Mouse (Mus musculus): ENCODE measurements around the gene Tardbp. TPM values are rescaled to one million over a fixed set of nuclear protein-coding genes. Genes with fewer than 3 reads are reported as not detected.
A peak's percentile ranks its signal among the peaks of the same experiment; 100 is the strongest.

The Tardbp gene
- total RNA-seq, 2 experiments from 2014 or later, result 136 to 161 TPM

DNA sequence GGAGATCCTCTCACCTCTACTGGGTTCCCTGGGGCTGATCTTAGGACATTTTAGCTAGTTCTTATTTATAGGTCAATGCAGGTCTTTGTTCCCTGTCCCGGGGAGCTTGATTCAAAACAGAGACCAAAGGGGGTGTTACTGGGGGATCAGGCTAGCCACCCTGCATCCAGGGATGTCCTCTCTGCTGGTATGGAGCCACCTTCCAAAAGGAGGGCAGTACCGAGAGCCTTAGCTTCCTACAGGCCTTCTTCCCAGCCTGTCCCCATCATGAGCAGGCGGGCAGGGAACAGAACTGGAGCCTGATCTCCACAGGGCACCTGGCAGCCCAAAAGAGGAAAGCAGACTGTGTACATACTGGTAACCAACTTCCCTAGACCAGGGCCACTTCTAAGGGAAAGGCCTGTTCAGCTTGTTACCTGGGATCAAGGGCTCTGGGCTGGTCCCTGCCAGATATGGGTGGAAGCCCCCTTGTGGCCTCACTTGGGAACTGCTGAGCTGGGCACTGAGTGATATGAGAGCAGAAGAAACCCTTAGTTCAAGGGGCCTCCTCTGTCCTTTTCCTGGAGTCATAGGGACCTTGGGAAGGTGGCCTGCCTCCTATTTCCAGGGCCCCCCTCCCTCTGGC, 22.2 kb downstream of the Tardbp start:
- intact Hi-C loops (cut with DNase I), result loop anchor here (5.0 kb wide), 1 partner anchor 437 kb away; no protein-coding TSS in a partner anchor
- DNase-seq, result peak; percentile 50 to 76

DNA sequence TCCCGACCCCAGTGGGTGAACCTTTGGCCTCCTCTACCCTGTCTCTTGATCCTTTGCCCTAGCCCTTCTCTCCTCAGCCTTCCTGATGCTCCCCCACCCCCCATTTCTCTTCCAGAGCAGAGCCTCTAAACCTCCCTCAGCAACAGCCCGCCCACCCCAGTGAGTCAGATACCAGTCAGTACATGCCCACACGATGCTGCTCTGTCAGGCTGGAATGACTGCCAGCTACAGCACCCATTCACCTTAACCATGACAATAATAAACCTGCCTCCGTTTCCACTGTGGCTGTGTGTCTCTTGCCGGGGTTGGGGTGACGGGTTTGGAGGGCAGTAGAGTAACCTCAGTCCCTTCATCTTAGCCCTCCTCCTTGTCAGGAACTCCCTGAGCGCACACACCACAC, 22.7 kb downstream of the Tardbp start:
- intact Hi-C loops (cut with DNase I), result no loop called here
- no peak for DNase-seq

DNA sequence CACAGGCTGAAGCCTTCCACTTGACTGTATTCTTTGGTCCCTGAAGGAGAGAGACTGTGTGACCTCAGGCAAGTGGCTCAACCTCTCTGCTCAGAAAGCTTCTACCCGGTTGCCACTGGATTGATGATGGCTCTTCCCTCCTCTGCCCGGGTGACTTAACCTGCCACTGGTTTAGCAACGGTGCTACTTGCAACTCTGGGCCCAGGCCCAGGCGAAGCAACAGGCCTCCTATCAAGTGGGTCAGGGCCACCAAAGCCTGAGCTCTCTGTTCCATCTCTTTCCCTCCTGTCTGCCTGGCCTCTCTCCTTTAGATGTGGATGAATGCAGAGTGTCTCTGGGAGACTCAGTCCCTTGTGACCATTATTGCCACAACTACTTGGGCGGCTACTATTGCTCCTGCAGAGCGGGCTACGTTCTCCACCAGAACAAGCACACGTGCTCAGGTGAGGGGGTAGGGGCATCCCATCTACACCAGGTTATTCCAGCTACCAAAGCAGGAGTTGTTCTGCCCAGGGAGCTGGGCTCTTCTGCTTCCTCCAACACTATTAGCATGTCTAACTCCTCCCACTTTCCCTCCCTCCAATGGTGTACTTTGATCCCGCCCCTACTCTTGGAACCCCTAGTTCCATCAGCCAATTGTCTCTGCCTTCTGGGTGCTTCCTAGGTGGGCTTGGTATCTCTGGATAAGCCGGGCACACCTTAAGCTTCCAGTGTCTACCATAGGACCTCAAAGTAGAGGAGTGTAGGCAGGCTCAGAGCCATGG, 23.3 kb downstream of the Tardbp start:
- no peak for DNase-seq
- intact Hi-C loops (cut with DNase I), result no loop called here

DNA sequence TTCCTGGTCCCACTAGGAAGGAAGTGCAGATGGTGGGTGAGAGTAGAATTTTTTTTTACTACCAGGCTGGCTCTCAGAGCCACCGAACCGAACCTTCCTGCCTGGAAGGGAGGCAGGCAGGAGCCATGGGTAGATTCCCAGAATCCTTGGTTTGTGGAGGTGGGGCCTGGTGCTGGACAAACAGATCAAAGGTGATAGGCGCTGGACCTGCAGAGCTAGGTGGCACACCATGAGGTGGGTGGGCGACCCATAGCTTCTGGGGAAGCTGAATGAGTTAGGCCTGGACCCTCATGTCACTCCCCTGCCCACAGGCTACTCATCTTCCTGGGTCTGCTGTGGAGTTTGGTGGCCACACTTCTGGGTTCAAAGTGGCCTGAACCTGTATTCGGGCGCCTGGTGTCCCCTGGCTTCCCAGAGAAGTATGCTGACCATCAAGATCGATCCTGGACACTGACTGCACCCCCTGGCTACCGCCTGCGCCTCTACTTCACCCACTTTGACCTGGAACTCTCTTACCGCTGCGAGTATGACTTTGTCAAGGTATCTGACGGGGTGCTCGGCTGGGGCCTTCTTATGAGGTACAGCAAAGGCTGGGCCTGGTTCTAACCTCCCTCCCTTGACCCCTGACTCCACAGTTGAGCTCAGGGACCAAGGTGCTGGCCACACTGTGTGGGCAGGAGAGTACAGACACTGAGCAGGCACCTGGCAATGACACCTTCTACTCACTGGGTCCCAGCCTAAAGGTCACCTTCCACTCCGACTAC, 24.3 kb downstream of the Tardbp start, which contains the start of gene Masp2:
TSS of gene Masp2 (plus strand) at position 198 of the 764 bp plus-strand sequence.
- intact Hi-C loops (cut with DNase I), result no loop called here
- no peak for DNase-seq

DNA sequence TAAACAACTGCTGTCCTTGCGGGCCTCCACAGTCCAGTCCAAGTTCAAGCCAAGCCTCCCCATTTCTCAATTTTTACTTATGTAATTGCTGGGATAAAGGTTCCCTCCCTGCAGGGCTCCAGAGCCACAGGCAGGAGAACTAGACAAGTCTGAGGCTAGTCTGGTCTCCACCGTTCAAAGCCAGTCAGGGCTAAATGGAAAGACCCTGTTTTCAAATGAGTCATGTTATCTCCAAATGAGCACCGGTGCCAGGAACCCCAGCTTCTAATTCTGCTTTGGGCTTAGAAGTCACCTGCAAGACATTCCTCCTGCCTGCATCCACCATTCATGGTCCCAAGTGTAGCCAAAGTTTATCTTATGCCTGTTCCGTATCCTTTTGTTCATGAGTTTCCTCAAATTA, 24.9 kb downstream of the Tardbp start:
- no peak for DNase-seq
- intact Hi-C loops (cut with DNase I), result no loop called here

DNA sequence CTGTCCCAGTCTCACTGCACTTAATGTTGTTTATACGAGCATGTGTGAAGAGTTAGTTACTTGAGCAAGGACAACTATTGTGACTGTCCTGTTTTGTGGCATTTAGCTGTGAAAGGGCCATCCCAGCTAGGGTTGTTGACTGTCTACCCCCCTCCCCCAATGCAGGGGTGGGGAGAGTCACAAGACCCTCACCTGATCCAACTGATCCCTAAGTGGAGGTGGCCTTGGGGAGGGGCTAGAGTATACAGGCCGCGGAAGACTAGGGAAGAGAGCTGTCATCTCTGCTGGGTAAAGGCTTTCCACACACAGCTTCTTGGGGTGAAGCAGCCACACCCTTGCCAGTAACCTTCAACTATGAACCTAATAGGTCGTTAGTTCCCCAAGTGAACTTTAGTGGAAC, 26.5 kb downstream of the Tardbp start:
- intact Hi-C loops (cut with DNase I), result no loop called here
- DNase-seq, result no peak

DNA sequence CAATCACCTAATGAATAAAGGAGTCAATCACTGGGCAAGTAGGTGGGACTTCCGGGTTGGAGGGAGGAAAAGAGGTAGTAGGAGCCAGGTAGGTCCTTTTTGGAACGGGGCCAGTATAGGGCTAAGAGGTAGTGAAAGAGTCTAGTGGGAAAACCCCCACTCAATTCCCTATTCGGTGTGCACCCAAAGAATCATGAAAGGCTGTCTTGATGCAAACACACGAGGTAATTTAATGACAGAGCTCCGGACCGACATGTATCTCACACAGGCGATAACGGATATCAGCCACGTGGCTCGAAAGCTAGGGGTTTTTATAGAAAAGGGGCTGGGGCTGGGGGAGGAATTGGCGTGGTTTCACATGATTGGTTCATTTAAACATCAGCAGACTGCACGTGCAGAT, 28.0 kb downstream of the Tardbp start:
- DNase-seq, result no peak

DNA sequence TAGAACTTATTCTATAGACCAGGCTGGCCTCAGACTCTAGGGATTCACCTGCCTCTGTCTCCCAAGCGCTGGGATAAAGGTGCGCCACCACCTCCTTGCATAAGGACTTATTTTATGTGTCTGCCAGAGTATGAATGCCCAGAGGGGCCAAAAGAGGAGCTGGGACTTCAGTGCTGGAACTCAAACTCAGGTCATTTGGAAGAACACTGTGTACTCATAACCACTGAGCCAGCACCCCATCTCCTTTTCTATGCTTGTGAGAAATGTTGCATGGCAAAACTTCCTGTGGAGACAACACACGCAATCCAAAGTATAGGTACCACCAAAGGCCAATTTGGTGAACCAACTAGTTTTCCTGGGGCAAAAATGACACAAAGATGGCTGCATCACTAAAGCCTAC, 30.1 kb downstream of the Tardbp start:
- intact Hi-C loops (cut with DNase I), result no loop called here
- no peak for DNase-seq

More for the DNA sequence above, 28.0 kb downstream of the Tardbp start:
- intact Hi-C loops (cut with DNase I), result no loop called here

DNA sequence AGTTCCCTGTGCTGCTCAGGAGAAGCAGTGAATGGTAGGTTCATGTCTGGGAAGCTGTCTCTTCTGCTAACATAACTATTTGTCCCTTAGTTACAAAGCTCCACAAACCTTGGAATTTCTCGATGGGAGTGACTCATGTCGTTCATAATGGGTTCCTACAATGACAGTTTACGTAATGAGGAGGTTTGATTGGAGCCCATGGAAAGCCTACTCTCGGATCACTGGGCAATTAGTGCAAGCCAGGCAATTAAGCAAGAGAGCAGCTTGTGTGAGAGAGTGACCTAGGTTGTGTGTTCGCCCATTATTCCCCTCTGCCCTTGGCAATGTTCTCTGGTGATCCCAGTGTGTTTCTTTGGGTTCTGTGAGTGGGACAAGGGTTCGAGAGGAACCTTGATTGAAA, 30.9 kb downstream of the Tardbp start:
- intact Hi-C loops (cut with DNase I), result no loop called here
- DNase-seq, result no peak

DNA sequence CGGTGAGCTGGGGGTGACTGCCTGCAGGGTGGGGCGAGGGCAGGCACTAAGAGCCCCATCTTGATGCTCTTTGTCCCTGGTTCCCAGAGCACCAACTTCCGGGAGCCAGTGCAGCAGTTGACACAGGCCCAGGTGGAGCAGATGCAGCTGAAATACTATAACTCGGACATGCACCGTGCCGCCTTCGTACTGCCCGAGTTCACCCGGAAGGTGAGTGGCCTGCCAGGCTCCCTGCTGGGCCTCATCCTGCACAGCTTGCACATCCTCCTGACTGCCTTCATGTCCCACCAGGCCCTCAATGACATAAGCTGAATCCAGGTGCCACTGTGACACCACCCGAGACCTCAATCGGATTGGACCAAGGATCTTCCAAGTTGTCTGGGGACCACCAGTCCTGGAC, 32.8 kb downstream of the Tardbp start:
- no peak for DNase-seq
- intact Hi-C loops (cut with DNase I), result no loop called here

DNA sequence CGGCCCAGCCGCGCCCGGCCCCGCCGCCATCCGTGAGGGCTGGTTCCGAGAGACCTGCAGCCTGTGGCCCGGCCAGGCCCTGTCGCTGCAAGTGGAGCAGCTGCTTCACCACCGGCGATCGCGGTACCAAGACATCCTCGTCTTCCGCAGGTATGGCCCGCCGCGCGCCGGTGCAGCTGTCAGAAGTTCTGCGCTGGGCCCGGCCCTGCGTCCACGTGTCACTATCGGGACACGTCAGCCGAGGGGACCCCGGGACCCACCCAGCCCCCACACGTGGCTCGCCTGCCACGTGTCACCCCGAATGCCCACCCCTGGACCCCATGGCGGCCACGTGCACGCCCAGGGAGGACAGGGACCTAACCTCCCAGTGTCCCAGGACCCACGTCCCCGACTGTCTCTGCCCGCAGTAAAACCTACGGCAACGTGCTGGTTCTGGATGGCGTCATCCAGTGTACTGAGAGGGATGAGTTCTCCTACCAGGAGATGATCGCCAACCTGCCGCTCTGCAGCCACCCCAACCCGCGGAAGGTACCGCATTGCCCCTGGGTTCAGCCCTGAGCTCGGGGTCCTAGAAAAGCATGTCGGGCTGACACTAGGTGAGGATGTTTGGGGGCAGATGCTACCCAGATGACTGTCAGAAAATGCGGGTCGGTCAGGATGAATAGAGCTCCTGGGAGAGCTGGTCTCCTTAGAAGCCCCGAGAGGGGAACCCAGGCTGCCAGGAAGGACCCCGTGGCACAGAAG, 35.0 kb downstream of the Tardbp start:
- no peak for DNase-seq
- intact Hi-C loops (cut with DNase I), result no loop called here

DNA sequence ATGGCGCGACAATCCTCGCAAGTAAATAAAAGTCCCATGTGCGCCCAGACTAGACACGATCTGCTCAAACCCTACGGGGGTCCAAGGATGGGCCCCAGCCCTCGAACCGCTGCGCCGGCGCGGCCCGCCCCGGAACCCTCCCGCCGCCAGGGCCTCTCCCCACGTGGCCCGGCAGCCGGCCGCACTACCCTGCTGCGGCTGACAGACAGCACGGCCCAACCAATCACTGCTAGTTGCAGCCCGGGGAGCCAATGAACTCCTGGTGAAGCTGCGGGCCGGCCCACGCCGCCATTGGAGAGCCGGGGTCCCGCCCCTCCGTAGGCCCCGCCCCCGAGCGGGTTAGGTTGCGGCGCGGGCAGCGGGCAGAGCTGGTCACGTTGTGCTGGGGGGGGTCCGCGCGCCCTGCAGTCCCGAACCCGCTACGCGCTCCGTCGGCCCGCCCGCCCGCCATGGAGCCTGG, 35.6 kb downstream of the Tardbp start, which contains the start of gene Srm:
TSS of gene Srm (plus strand) at position 333 of the 460 bp plus-strand sequence.
- intact Hi-C loops (cut with DNase I), result no loop called here
- DNase-seq, result peak; percentile 98

DNA sequence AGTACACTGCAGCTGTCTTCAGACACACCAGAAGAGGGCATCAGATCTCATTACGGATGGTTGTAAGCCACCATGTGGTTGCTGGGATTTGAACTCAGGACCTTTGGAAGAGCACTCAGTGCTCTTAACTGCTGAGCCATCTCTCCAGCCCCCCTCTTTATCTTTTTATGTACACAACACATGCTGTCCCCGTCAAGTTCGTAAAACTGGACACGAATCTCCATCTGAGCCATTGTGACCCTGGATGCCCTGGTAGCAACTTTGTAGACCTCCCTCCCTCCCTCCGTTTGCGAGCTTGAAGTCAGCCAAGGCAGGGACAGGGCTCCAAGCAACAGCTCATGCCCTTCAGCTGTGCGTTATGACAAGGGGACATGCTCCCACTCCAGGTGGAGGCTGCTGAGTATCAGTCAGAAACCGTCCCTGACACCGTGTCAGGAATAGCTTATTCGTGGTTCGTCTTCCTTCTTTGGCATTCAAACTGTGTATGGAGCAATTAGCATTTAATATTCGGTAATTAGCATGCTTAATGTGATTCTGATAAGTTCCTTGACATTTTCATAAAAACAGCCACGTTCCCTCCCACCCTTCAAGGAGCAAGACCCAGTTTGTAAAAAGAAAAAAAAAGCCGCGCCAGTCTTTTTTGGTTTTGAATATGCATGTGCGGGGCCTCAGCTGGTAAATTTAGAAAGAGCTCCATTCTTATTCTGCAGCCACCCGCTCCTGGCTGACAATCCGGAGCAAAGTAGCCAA, 36.2 kb downstream of the Tardbp start:
- peak in 1 of 2 experiments; percentile 39 for DNase-seq
- intact Hi-C loops (cut with DNase I), result no loop called here

DNA sequence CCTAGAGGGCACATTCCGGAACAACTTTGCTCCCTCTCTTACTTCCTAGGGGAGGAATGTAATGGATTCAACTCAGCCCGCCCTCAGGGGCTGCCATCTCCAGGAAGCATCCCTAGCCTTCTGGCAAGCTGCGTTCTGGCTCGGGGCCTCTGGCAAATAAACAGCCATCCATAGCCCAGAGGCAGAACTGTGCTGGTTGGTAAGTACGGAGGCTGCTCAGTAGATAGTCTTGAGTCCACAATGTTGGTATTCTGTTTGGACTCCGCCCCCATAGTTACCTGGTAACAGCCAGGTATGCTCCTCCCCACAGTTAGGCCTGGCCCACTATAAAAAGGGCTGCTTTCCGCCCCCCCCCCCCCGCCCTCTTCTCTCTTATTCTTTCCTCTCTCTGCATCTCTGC, 37.3 kb downstream of the Tardbp start:
- DNase-seq, result no peak
- intact Hi-C loops (cut with DNase I), result no loop called here

DNA sequence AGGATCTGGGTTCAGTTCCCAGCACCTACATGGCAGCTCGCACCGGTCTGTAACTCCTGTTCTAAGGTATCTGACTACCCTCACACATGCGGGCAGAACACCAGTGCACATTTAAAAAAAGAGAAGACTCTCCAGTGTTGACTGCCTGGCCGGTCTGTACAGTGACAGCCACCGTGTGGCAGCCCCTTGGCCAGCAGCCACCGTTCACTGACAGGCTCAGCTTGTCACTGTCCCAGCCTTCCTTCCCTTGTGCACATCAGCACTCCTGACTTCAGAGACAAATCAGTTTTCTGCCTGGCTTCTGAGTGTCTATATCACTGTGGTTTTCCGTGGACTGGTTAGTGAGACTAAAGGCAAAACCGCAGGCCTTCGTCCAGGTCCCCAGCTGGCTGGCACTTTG, 38.0 kb downstream of the Tardbp start:
- peak; percentile 27 to 44 for DNase-seq
- intact Hi-C loops (cut with DNase I), result no loop called here

DNA sequence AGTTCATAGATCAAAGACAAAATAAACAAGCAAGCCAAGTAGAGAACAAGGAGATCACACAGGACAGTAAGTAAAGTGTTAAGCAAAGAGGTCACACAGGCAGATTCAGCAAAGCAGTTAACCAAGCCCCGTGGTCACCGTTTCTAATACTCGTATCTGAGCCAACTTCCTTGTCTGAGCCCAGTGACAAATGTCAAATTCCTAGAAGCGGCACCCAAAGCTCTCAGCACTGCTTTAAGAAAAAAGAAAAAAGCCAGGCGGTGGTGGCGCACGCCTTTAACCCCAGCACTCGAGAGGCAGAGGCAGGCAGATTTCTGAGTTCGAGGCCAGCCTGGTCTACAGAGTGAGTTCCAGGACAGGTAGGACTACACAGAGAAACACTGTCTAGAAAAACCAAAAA, 40.2 kb downstream of the Tardbp start:
- DNase-seq, result no peak
- intact Hi-C loops (cut with DNase I), result no loop called here

DNA sequence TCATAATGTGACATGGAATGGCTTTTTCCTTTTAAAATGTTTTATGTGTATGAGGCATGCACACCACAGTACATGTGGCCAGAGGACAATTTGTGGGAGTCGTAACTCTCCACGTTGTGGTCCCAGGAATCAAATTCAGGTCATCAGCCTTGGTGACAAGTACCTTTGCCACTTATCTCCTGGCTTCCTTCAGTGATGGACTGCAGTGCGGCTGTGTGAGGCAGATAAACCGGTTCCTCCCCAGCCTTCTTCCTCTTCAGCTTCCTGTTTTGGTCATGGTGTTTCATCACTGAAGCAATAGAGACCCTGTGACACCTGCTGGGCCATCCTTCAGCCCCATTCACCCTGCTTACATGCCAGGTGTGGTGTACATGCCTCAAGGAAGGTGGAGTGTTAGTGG, 43.6 kb downstream of the Tardbp start:
- intact Hi-C loops (cut with DNase I), result no loop called here
- no peak for DNase-seq

DNA sequence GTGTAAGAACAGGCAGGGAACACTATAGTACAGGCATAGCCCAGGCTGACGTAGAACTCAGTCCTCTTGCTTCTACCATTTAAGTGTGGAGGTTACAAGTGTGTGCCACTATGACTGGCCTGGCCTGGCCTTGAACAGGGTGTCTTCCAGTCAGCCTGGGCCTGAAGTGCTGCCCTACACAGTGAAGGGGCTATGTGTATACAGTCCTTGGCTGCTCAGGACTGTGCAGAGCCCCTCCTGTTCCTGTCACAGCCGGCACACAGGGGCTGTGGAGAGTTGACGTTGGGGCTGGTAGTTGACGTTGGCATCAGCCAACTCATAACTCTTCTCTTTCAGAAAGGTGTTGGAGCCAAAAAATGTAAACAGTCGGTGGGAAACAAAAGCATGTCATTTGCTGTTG, 45.4 kb downstream of the Tardbp start:
- DNase-seq, result no peak
- intact Hi-C loops (cut with DNase I), result no loop called here

DNA sequence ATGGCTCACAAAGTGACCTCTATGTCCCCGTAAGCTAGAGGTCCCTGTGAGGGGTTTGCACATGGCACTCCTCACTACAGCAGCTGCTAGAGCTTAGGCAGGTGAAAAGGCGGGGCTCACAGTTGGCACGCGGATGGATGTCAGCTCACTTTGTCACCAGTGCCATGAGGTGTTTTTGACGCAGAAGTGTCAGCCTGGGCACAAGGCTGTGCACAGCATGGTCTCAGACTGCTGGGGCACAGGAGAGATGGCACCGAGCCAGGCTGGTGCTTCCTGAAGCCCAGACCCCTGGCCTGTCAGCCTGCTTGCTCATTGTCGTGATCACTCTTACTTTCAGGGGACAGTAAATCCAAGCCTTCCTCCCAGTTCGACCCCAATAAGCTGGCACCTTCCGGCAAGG, 46.1 kb downstream of the Tardbp start:
- intact Hi-C loops (cut with DNase I), result no loop called here
- no peak for DNase-seq

DNA sequence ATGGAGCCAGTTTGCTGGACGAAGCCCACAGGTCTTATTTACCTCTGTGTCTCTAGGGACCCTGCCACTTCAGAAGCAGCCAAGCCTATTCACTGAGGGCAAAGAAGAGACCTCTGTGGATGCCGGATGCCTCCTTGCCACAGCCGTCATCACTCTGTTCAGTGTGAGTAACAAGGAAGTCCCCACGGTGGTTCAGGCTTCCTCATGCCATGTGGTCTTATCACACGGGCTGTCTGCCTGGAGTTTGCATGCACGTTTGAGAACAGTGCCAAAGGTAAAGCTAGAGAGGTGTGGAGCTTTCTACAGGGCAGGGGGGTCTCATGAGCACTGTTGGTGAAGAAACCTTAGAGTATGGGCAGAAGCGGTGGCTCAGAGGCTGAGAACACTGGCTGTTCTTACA, 53.6 kb downstream of the Tardbp start:
- no peak for DNase-seq
- intact Hi-C loops (cut with DNase I), result no loop called here
